8 mouse cellular contexts compared by ENCODE assay signal in genomic region chr1:52844354-52844753, GRCm38 (mm10). TPM values are rescaled to one million over a fixed set of nuclear protein-coding genes. Genes with fewer than 3 reads are reported as not detected.
DNase-seq lines count a peak whose midpoint lies in the region; ATAC-seq lines count a peak whose summit lies in the region.

No protein-coding gene starts in this region.

- 11% methylated on average over 3 of the region's 3 CpGs for WGBS in forebrain, embryonic 15.5 days
- WGBS in limb, embryonic 12.5 days = 23% methylated on average over 3 of the region's 3 CpGs
- 15% methylated on average over 3 of the region's 3 CpGs for WGBS in stomach, embryonic 14.5 days

- peak overlapping the region; percentile 58 for H3K4me2 ChIP-seq in forebrain, embryonic 15.5 days (replicated peaks)
- H3K4me2 ChIP-seq in limb, embryonic 12.5 days = peak overlapping the region; percentile 71
- peak overlapping the region; percentile 32 for H3K4me2 ChIP-seq in stomach, embryonic 14.5 days (replicated peaks; ENCODE audit: low read depth, low read length)

- peaks cover 23% of the 10 kb centered on the region for H3K36me3 ChIP-seq in megakaryocyte, embryonic 14.5 days (replicated peaks; ENCODE audit: low read length)
- H3K36me3 ChIP-seq in forebrain, embryonic 15.5 days = no peaks in the 10 kb centered on the region
- H3K36me3 ChIP-seq in limb, embryonic 12.5 days = no peaks in the 10 kb centered on the region
- H3K36me3 ChIP-seq in stomach, embryonic 14.5 days (ENCODE audit: control insufficient read depth, insufficient read depth, low read length) = no peaks in the 10 kb centered on the region

- H3K9me3 ChIP-seq in megakaryocyte, embryonic 14.5 days = peaks cover 7% of the 10 kb centered on the region
- H3K9me3 ChIP-seq in forebrain, embryonic 15.5 days = no peaks in the 10 kb centered on the region
- no peaks in the 10 kb centered on the region for H3K9me3 ChIP-seq in limb, embryonic 12.5 days
- no peaks in the 10 kb centered on the region for H3K9me3 ChIP-seq in stomach, embryonic 14.5 days (ENCODE audit: control insufficient read depth, low read depth, low read length)

- H3K27me3 ChIP-seq in megakaryocyte, embryonic 14.5 days (replicated peaks) = no peaks in the 10 kb centered on the region
- no peaks in the 10 kb centered on the region for H3K27me3 ChIP-seq in forebrain, embryonic 15.5 days
- no peaks in the 10 kb centered on the region for H3K27me3 ChIP-seq in limb, embryonic 12.5 days
- no peaks in the 10 kb centered on the region for H3K27me3 ChIP-seq in stomach, embryonic 14.5 days (ENCODE audit: control insufficient read depth, insufficient read depth, low read length)

- ATAC-seq in megakaryocyte, adult 5-6 weeks (ENCODE audit: poor library complexity, severe bottlenecking) = no peak
- ATAC-seq in forebrain, embryonic 15.5 days (replicated peaks) = peak; percentile 59
- peak; percentile 26 for ATAC-seq in limb, embryonic 12.5 days (ENCODE audit: insufficient number of reproducible peaks, insufficient read depth, low FRiP score, low TSS enrichment, low read depth)
- peak; percentile 38; the same call in 1 of the 2 replicates for ATAC-seq in stomach, embryonic 14.5 days (ENCODE audit: insufficient number of reproducible peaks, insufficient read depth, low FRiP score, low read depth)
- no peak for ATAC-seq in monocyte, adult 5-6 weeks (replicated peaks; ENCODE audit: insufficient number of reproducible peaks, low FRiP score, low TSS enrichment, poor library complexity, severe bottlenecking)

- peak overlapping the region; percentile 97 for H3K4me3 ChIP-seq in megakaryocyte, embryonic 14.5 days (replicated peaks)
- H3K4me3 ChIP-seq in forebrain, embryonic 15.5 days = peak overlapping the region; percentile 69
- H3K4me3 ChIP-seq in limb, embryonic 12.5 days (replicated peaks) = peak overlapping the region; percentile 56
- H3K4me3 ChIP-seq in stomach, embryonic 14.5 days (ENCODE audit: low read depth, low read length) = peak overlapping the region; percentile 19

- no peak overlapping the region for H3K27ac ChIP-seq in forebrain, embryonic 15.5 days (replicated peaks)
- H3K27ac ChIP-seq in limb, embryonic 12.5 days = no peak overlapping the region
- H3K27ac ChIP-seq in stomach, embryonic 14.5 days (ENCODE audit: low read length) = no peak overlapping the region

- no peak for DNase-seq in ovary, adult 18-20 months (ENCODE audit: low spot score)
- no peak for DNase-seq in urinary bladder, adult 2 months (ENCODE audit: low spot score)

- H3K9ac ChIP-seq in forebrain, embryonic 15.5 days (replicated peaks) = peak overlapping the region; percentile 72; the same call in 1 of the 2 replicates
- no peak overlapping the region for H3K9ac ChIP-seq in limb, embryonic 12.5 days (replicated peaks)
- H3K9ac ChIP-seq in stomach, embryonic 14.5 days (replicated peaks; ENCODE audit: low read depth, low read length) = no peak overlapping the region

- peaks cover 53% of the 10 kb centered on the region for H3K4me1 ChIP-seq in megakaryocyte, embryonic 14.5 days
- H3K4me1 ChIP-seq in forebrain, embryonic 15.5 days = peaks cover 8% of the 10 kb centered on the region
- peaks cover 7% of the 10 kb centered on the region; the same call in 1 of the 2 replicates for H3K4me1 ChIP-seq in limb, embryonic 12.5 days (replicated peaks)
- H3K4me1 ChIP-seq in stomach, embryonic 14.5 days (ENCODE audit: control insufficient read depth, insufficient read depth, low read length) = no peaks in the 10 kb centered on the region

RNA-seq across cellular contexts. Expression of gene Hibch, which starts 0.4 kb away (rescaled TPM):
- 3.2 TPM in 1 of 2 replicates, not detected in the other for polyA plus RNA-seq in megakaryocyte, embryonic 14.5 days (2012; ENCODE audit: insufficient read depth, low replicate concordance)
- total RNA-seq in megakaryocyte, adult 5-6 weeks (2015) = 21.7 and 22.8 TPM in 2 replicates
- total RNA-seq in megakaryocyte, adult 5-6 weeks (2017) = 61.8 and 87.1 TPM in 2 replicates
- polyA plus RNA-seq in forebrain, embryonic 15.5 days (2015; fragmentation: Nextera tagmentation; extraction: Ambion mirVana) = 21.4 and 21.7 TPM in 2 replicates
- 24.2 and 26.2 TPM in 2 replicates for polyA plus RNA-seq in limb, embryonic 12.5 days (2016; fragmentation: Nextera tagmentation; extraction: Ambion mirVana)
- 22.7 and 24.1 TPM in 2 replicates for polyA plus RNA-seq in stomach, embryonic 14.5 days (2014; fragmentation: Nextera tagmentation; extraction: Ambion mirVana)
- 21.9 to 73.6 TPM (median 24.1 TPM) in 3 replicates for total RNA-seq in monocyte, adult 5-6 weeks (2017)
- 23.4 and 28.6 TPM in 2 replicates for polyA plus RNA-seq in urinary bladder, adult 2 months (2012; rRNA removed)

RNA-seq across cellular contexts. Expression of gene Inpp1, which starts 26.9 kb away (rescaled TPM):
- polyA plus RNA-seq in megakaryocyte, embryonic 14.5 days (2012; ENCODE audit: insufficient read depth, low replicate concordance) = 0.93 and 1.6 TPM in 2 replicates
- total RNA-seq in megakaryocyte, adult 5-6 weeks (2015) = 6.6 and 12.5 TPM in 2 replicates
- total RNA-seq in megakaryocyte, adult 5-6 weeks (2017) = 10.1 and 13.4 TPM in 2 replicates
- 20.0 and 24.3 TPM in 2 replicates for polyA plus RNA-seq in forebrain, embryonic 15.5 days (2015; fragmentation: Nextera tagmentation; extraction: Ambion mirVana)
- 21.0 and 21.9 TPM in 2 replicates for polyA plus RNA-seq in limb, embryonic 12.5 days (2016; fragmentation: Nextera tagmentation; extraction: Ambion mirVana)
- polyA plus RNA-seq in stomach, embryonic 14.5 days (2014; fragmentation: Nextera tagmentation; extraction: Ambion mirVana) = 12.8 and 15.6 TPM in 2 replicates
- total RNA-seq in monocyte, adult 5-6 weeks (2017) = 26.9 to 62.4 TPM (median 41.3 TPM) in 3 replicates
- polyA plus RNA-seq in urinary bladder, adult 2 months (2012; rRNA removed) = 11.6 and 12.8 TPM in 2 replicates

Comparison
In these comparisons a context has a peak if more than half of its experiments do, and no peak if none do; other contexts are left out.
1. H3K4me3 ChIP-seq: peak in every context shown above with its lines; median percentile 97 in megakaryocyte, embryonic 14.5 days; 69 in forebrain, embryonic 15.5 days; 56 in limb, embryonic 12.5 days; 19 in stomach, embryonic 14.5 days.
2. ATAC-seq: peak in forebrain, embryonic 15.5 days (single experiment), limb, embryonic 12.5 days (single experiment) and stomach, embryonic 14.5 days (single experiment); none in megakaryocyte, adult 5-6 weeks (single experiment) and monocyte, adult 5-6 weeks (single experiment).
3. Peak in every context shown above with its lines, with median percentiles within 50 percentile points of each other: H3K4me2 ChIP-seq.